Mouse (Mus musculus): Measurements from ENCODE around the gene Itga4. TPM values are rescaled to one million over a fixed set of nuclear protein-coding genes. Genes with fewer than 3 reads are reported as not detected.
A peak's percentile ranks its signal among the peaks of the same experiment; 100 is the strongest.

The Itga4 gene
- polyA plus RNA-seq, 1 experiment from 2014 or later = 10.2 TPM

- no peak overlapping the region for H3K4me3 ChIP-seq (ENCODE audit: low read depth, low read length)
- no peak for ATAC-seq
- H3K4me1 ChIP-seq (ENCODE audit: insufficient read depth) = no peaks in the 10 kb centered on the region
- 76% methylated on average over 2 of the region's 2 CpGs for WGBS (ENCODE audit: insufficient replicate concordance)
- no peak for DNase-seq
- TF ChIP-seq EP300 (IDR thresholded peaks at IDR 0.05; ENCODE audit: low read depth) = no peak
- no peak for TF ChIP-seq CTCF (IDR thresholded peaks at IDR 0.05; ENCODE audit: low read depth)
- H3K36me3 ChIP-seq (replicated peaks; ENCODE audit: insufficient read depth, low read length) = peaks cover 50% of the 10 kb centered on the region
- H3K9ac ChIP-seq (replicated peaks) = no peak overlapping the region
- H3K9me3 ChIP-seq (ENCODE audit: low read length) = no peaks in the 10 kb centered on the region
- H3K4me2 ChIP-seq (ENCODE audit: low read depth, low read length) = no peak overlapping the region
- H3K27ac ChIP-seq (ENCODE audit: low read depth) = no peak overlapping the region
- H3K27me3 ChIP-seq (ENCODE audit: insufficient read depth, low read length) = no peaks in the 10 kb centered on the region
Measured at GRCm38 (mm10) chr2:79328079-79328478, 72.9 kb downstream of the Itga4 start.

DNA sequence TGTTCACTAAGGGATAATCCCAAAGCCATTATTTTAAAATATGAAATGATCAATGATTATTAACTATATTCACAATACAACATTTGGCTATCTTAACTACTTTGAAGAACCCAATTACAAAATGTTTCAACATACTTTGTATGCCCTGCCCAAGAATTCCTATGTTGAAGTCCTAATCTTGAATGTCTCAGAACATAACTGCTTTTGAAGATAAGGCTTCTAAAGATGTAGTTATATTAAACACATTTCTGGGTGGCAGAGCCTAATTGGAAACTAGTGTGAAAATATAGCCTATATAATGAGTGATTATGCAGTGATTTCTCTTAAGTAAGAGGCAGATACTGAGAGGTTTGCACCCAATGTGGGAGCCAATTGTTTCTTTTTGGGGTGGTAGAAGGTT is 79.4 kb downstream of the Itga4 start:
- Histone ChIP-seq H3K27me3 (ENCODE audit: insufficient read depth, low read length) (no peaks in the 10 kb centered on the region), H3K4me3 (ENCODE audit: low read depth, low read length) (no peak overlapping the region), H3K27ac (ENCODE audit: low read depth) (no peak overlapping the region), H3K36me3 (replicated peaks; ENCODE audit: insufficient read depth, low read length) (peaks cover 19% of the 10 kb centered on the region; the same call in 1 of the 2 replicates), H3K4me1 (ENCODE audit: insufficient read depth) (no peaks in the 10 kb centered on the region), H3K4me2 (ENCODE audit: low read depth, low read length) (no peak overlapping the region), H3K9me3 (ENCODE audit: low read length) (no peaks in the 10 kb centered on the region), H3K9ac (replicated peaks) (no peak overlapping the region)
- ATAC-seq (no peak), DNase-seq (no peak)
- TF ChIP-seq CTCF (IDR thresholded peaks at IDR 0.05; ENCODE audit: low read depth) (no peak), EP300 (IDR thresholded peaks at IDR 0.05; ENCODE audit: low read depth) (no peak)

DNA sequence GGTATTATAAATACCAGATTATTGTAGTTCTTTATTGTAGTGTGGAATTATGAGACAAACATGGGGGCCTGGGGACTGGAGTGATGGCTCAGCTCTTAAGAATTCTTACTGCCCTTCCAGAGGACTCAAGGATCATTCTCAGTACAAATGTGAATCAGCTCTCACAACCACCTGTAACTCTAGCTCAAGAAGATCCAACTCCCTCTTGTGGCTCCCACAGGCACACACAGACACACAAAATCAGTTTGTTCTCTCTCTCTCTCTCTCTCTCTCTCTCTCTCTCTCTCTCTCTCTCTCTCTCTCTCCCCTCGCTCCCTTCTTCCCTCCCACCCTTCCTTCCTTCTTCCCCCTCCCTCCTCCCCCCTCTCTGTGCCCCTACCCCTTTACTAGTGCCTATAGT is 80.9 kb downstream of the Itga4 start:
- ATAC-seq = no peak
- no peak overlapping the region for H3K4me3 ChIP-seq (ENCODE audit: low read depth, low read length)
- peaks cover 17% of the 10 kb centered on the region; the same call in 1 of the 2 replicates for H3K36me3 ChIP-seq (replicated peaks; ENCODE audit: insufficient read depth, low read length)
- H3K4me1 ChIP-seq (ENCODE audit: insufficient read depth) = no peaks in the 10 kb centered on the region
- no peak overlapping the region for H3K4me2 ChIP-seq (ENCODE audit: low read depth, low read length)
- TF ChIP-seq CTCF (IDR thresholded peaks at IDR 0.05; ENCODE audit: low read depth) (peak; percentile 26; the same call in 1 of the 2 replicates), EP300 (IDR thresholded peaks at IDR 0.05; ENCODE audit: low read depth) (no peak)
- WGBS (ENCODE audit: insufficient replicate concordance) = 86% methylated on average over 1 of the region's 1 CpGs
- H3K27me3 ChIP-seq (ENCODE audit: insufficient read depth, low read length) = no peaks in the 10 kb centered on the region
- H3K9ac ChIP-seq (replicated peaks) = no peak overlapping the region
- no peaks in the 10 kb centered on the region for H3K9me3 ChIP-seq (ENCODE audit: low read length)
- no peak for DNase-seq
- no peak overlapping the region for H3K27ac ChIP-seq (ENCODE audit: low read depth)

DNA sequence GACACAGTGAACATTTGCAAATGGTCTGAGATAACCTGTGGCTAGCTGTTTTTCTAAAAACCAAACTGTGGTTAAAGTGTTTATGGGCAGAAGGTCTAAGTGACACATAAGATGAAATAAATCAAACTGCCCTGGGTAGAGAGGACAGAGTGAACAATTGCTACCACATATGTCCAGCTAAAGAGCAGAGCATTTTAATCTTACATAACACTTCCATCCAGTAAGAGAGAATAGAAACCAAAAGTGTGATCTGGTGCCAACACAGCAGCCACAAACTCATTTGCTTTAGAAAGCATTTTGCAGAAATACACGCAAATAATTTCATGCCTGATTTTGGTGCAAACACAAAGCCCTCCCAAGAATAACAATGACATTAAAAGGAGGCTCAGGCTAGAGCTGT is 83.8 kb downstream of the Itga4 start:
- Histone ChIP-seq H3K4me2 (ENCODE audit: low read depth, low read length) (no peak overlapping the region), H3K9ac (replicated peaks) (no peak overlapping the region), H3K27me3 (ENCODE audit: insufficient read depth, low read length) (no peaks in the 10 kb centered on the region), H3K27ac (ENCODE audit: low read depth) (no peak overlapping the region), H3K9me3 (ENCODE audit: low read length) (no peaks in the 10 kb centered on the region), H3K4me1 (ENCODE audit: insufficient read depth) (no peaks in the 10 kb centered on the region), H3K36me3 (replicated peaks; ENCODE audit: insufficient read depth, low read length) (peaks cover 3% of the 10 kb centered on the region; the same call in 1 of the 2 replicates), H3K4me3 (ENCODE audit: low read depth, low read length) (no peak overlapping the region)
- WGBS (ENCODE audit: insufficient replicate concordance) = 74% methylated on average over 1 of the region's 1 CpGs
- TF ChIP-seq EP300 (IDR thresholded peaks at IDR 0.05; ENCODE audit: low read depth) (no peak), CTCF (IDR thresholded peaks at IDR 0.05; ENCODE audit: low read depth) (no peak)
- ATAC-seq (no peak), DNase-seq (no peak)

- no peak overlapping the region for H3K4me2 ChIP-seq (ENCODE audit: low read depth, low read length)
- ATAC-seq (no peak), DNase-seq (no peak)
- H3K9me3 ChIP-seq (ENCODE audit: low read length) = no peaks in the 10 kb centered on the region
- H3K4me3 ChIP-seq (ENCODE audit: low read depth, low read length) = no peak overlapping the region
- WGBS (ENCODE audit: insufficient replicate concordance) = 86% methylated on average over 8 of the region's 8 CpGs
- H3K27me3 ChIP-seq (ENCODE audit: insufficient read depth, low read length) = no peaks in the 10 kb centered on the region
- H3K36me3 ChIP-seq (replicated peaks; ENCODE audit: insufficient read depth, low read length) = no peaks in the 10 kb centered on the region
- H3K4me1 ChIP-seq (ENCODE audit: insufficient read depth) = no peaks in the 10 kb centered on the region
- no peak overlapping the region for H3K27ac ChIP-seq (ENCODE audit: low read depth)
- no peak overlapping the region for H3K9ac ChIP-seq (replicated peaks)
- no peak for TF ChIP-seq CTCF (IDR thresholded peaks at IDR 0.05; ENCODE audit: low read depth)
- TF ChIP-seq EP300 (IDR thresholded peaks at IDR 0.05; ENCODE audit: low read depth) = no peak
Measured at GRCm38 (mm10) chr2:79343115-79343514, 87.9 kb downstream of the Itga4 start.

- no peak overlapping the region for H3K27ac ChIP-seq (ENCODE audit: low read depth)
- ATAC-seq (no peak), DNase-seq (no peak)
- no peak for TF ChIP-seq CTCF (IDR thresholded peaks at IDR 0.05; ENCODE audit: low read depth)
- no peak for TF ChIP-seq EP300 (IDR thresholded peaks at IDR 0.05; ENCODE audit: low read depth)
- no peak overlapping the region for H3K4me3 ChIP-seq (ENCODE audit: low read depth, low read length)
- no peaks in the 10 kb centered on the region for H3K9me3 ChIP-seq (ENCODE audit: low read length)
- H3K36me3 ChIP-seq (replicated peaks; ENCODE audit: insufficient read depth, low read length) = no peaks in the 10 kb centered on the region
- no peaks in the 10 kb centered on the region for H3K4me1 ChIP-seq (ENCODE audit: insufficient read depth)
- no peaks in the 10 kb centered on the region for H3K27me3 ChIP-seq (ENCODE audit: insufficient read depth, low read length)
- 74% methylated on average over 6 of the region's 6 CpGs for WGBS (ENCODE audit: insufficient replicate concordance)
- H3K9ac ChIP-seq (replicated peaks) = no peak overlapping the region
- H3K4me2 ChIP-seq (ENCODE audit: low read depth, low read length) = no peak overlapping the region
Measured at GRCm38 (mm10) chr2:79351179-79352099, 96.2 kb downstream of the Itga4 start.

Measured in liver, postnatal 0 days (tissue).